Mouse (Mus musculus) left cerebral cortex, adult 11 months (tissue): Measurements from ENCODE around the gene Traf5.

ENCODE experiments used
- DNase-seq: peaks from one replicate; pipeline ENCODE4 v3.0.0; 2022; ENCODE audit warnings: low spot score

The Traf5 gene

GRCm38 (mm10) chr1:191964773-191965481 is 127.4 kb downstream of the Traf5 start:
- DNase-seq: peak; percentile 64

- peak; percentile 55 for DNase-seq
Observed at GRCm38 (mm10) chr1:191963948-191964772, 128.2 kb downstream of the Traf5 start.

- no peak for DNase-seq
Observed at GRCm38 (mm10) chr1:191963413-191963812, 128.9 kb downstream of the Traf5 start.

- DNase-seq: no peak
Observed at GRCm38 (mm10) chr1:191960946-191961345, 131.4 kb downstream of the Traf5 start.

GRCm38 (mm10) chr1:191957321-191957720 is 135.0 kb downstream of the Traf5 start:
- no peak for DNase-seq

GRCm38 (mm10) chr1:191956871-191957270 is 135.5 kb downstream of the Traf5 start:
- no peak for DNase-seq

- DNase-seq: no peak
Observed at GRCm38 (mm10) chr1:191956261-191956660, 136.1 kb downstream of the Traf5 start.

GRCm38 (mm10) chr1:191955101-191955500 is 137.3 kb downstream of the Traf5 start:
- no peak for DNase-seq

- peak; percentile 80 for DNase-seq
Observed at GRCm38 (mm10) chr1:191952733-191953335, 139.5 kb downstream of the Traf5 start.

- DNase-seq: no peak
Observed at GRCm38 (mm10) chr1:191950611-191951010, 141.7 kb downstream of the Traf5 start.

GRCm38 (mm10) chr1:191948600-191948999 is 143.8 kb downstream of the Traf5 start:
- no peak for DNase-seq

GRCm38 (mm10) chr1:191947796-191948195 is 144.6 kb downstream of the Traf5 start:
- DNase-seq: no peak
